Mouse (Mus musculus): Measurements from ENCODE around the gene Gm5128.
"Not testable (repeated sequence)": the region's sequence is repeated elsewhere in the genome, so short reads cannot be mapped to it uniquely, and the experiment has no call there.

The Gm5128 gene

GRCm38 (mm10) chrX:135372984-135373383, at the start of gene Gm5128:
Gene Gm5128 (plus strand): TSS chrX:135373284.
- DNase-seq (ENCODE audit: low spot score in 2 of 2) = not testable (repeated sequence)

GRCm38 (mm10) chrX:135360685-135361084, 12.4 kb upstream of the Gm5128 start:
- DNase-seq (ENCODE audit: low spot score in 2 of 2) = not testable (repeated sequence)

- DNase-seq (ENCODE audit: low spot score in 2 of 2) = not testable (repeated sequence)
Measured at GRCm38 (mm10) chrX:135361943-135362342, 11.1 kb upstream of the Gm5128 start.

GRCm38 (mm10) chrX:135403578-135403977, 30.5 kb downstream of the Gm5128 start:
- DNase-seq (ENCODE audit: low spot score in 2 of 2) = not testable (repeated sequence)

GRCm38 (mm10) chrX:135421203-135421602, 48.1 kb downstream of the Gm5128 start:
- DNase-seq (ENCODE audit: low spot score in 2 of 2) = not testable (repeated sequence)

- not testable (repeated sequence) for DNase-seq (ENCODE audit: low spot score in 2 of 2)
Measured at GRCm38 (mm10) chrX:135421824-135422223, 48.7 kb downstream of the Gm5128 start.

GRCm38 (mm10) chrX:135422473-135422872, 49.4 kb downstream of the Gm5128 start:
- not testable (repeated sequence) for DNase-seq (ENCODE audit: low spot score in 2 of 2)

Data from urinary bladder, postnatal 4 days (tissue).